Mouse (Mus musculus): ENCODE measurements around the gene Rapgef5.

Gene Rapgef5

GRCm38 (mm10) chr12:117528509-117529145 is 12.3 kb downstream of the Rapgef5 start:
- DNase-seq (ENCODE audit: low read depth, low spot score) = no peak

- no peak for DNase-seq (ENCODE audit: low read depth, low spot score)
Measured at GRCm38 (mm10) chr12:117531106-117531505, 14.8 kb downstream of the Rapgef5 start.

GRCm38 (mm10) chr12:117533176-117534086 is 17.2 kb downstream of the Rapgef5 start:
- no peak for DNase-seq (ENCODE audit: low read depth, low spot score)

GRCm38 (mm10) chr12:117534087-117534751 is 17.9 kb downstream of the Rapgef5 start:
- DNase-seq (ENCODE audit: low read depth, low spot score) = no peak

GRCm38 (mm10) chr12:117540352-117540751 is 24.1 kb downstream of the Rapgef5 start:
- no peak for DNase-seq (ENCODE audit: low read depth, low spot score)

- no peak for DNase-seq (ENCODE audit: low read depth, low spot score)
Measured at GRCm38 (mm10) chr12:117545277-117545676, 29.0 kb downstream of the Rapgef5 start.

- no peak for DNase-seq (ENCODE audit: low read depth, low spot score)
Measured at GRCm38 (mm10) chr12:117553353-117553752, 37.1 kb downstream of the Rapgef5 start.

GRCm38 (mm10) chr12:117554612-117555063 is 38.4 kb downstream of the Rapgef5 start:
- DNase-seq (ENCODE audit: low read depth, low spot score) = no peak

- no peak for DNase-seq (ENCODE audit: low read depth, low spot score)
Measured at GRCm38 (mm10) chr12:117560450-117560849, 44.2 kb downstream of the Rapgef5 start.

- no peak for DNase-seq (ENCODE audit: low read depth, low spot score)
Measured at GRCm38 (mm10) chr12:117561411-117562059, 45.3 kb downstream of the Rapgef5 start.

- no peak for DNase-seq (ENCODE audit: low read depth, low spot score)
Measured at GRCm38 (mm10) chr12:117562085-117562484, 45.8 kb downstream of the Rapgef5 start.

GRCm38 (mm10) chr12:117563859-117564258 is 47.6 kb downstream of the Rapgef5 start:
- no peak for DNase-seq (ENCODE audit: low read depth, low spot score)

GRCm38 (mm10) chr12:117566298-117566697 is 50.0 kb downstream of the Rapgef5 start:
- DNase-seq (ENCODE audit: low read depth, low spot score) = no peak

GRCm38 (mm10) chr12:117569671-117570070 is 53.4 kb downstream of the Rapgef5 start:
- no peak for DNase-seq (ENCODE audit: low read depth, low spot score)

GRCm38 (mm10) chr12:117584256-117584655 is 68.0 kb downstream of the Rapgef5 start:
- DNase-seq (ENCODE audit: low read depth, low spot score) = no peak

- no peak for DNase-seq (ENCODE audit: low read depth, low spot score)
Measured at GRCm38 (mm10) chr12:117585390-117585789, 69.1 kb downstream of the Rapgef5 start.

- no peak for DNase-seq (ENCODE audit: low read depth, low spot score)
Measured at GRCm38 (mm10) chr12:117586124-117586523, 69.8 kb downstream of the Rapgef5 start.

GRCm38 (mm10) chr12:117589186-117589585 is 72.9 kb downstream of the Rapgef5 start:
- DNase-seq (ENCODE audit: low read depth, low spot score) = no peak

- no peak for DNase-seq (ENCODE audit: low read depth, low spot score)
Measured at GRCm38 (mm10) chr12:117592019-117592418, 75.7 kb downstream of the Rapgef5 start.

GRCm38 (mm10) chr12:117592583-117592982 is 76.3 kb downstream of the Rapgef5 start:
- DNase-seq (ENCODE audit: low read depth, low spot score) = no peak

GRCm38 (mm10) chr12:117595179-117595578 is 78.9 kb downstream of the Rapgef5 start:
- no peak for DNase-seq (ENCODE audit: low read depth, low spot score)

GRCm38 (mm10) chr12:117598190-117598589 is 81.9 kb downstream of the Rapgef5 start:
- no peak for DNase-seq (ENCODE audit: low read depth, low spot score)

Measured in c-Kit-negative CD71-positive TER-119-positive erythroid progenitor cells, embryonic 14.5 days (primary cell).